Mouse (Mus musculus) intestine, postnatal 0 days (tissue): ENCODE results near the gene Lama4. TPM values are rescaled to one million over a fixed set of nuclear protein-coding genes. Genes with fewer than 3 reads are reported as not detected.
A peak's percentile ranks its signal among the peaks of the same experiment; 100 is the strongest.

Source experiments
- ATAC-seq: fragments of 200-750 bp; cut with Nextera tagmentation; 2 replicates; pipeline ENCODE4 v1.8.0; 2017; ENCODE audit warnings: mild to moderate bottlenecking, moderate TSS enrichment, moderate library complexity
- H3K27ac ChIP-seq: fragments of 300-500 bp; sonication (generic); 2 replicates; pipeline ENCODE4 v1.5.1; 2014; ENCODE audit warnings: mild to moderate bottlenecking, low read depth, low read length, moderate library complexity
- H3K27me3 ChIP-seq: fragments of 300-500 bp; sonication (generic); replicated peaks from 2 replicates; pipeline ENCODE4 v1.6.1; 2014; ENCODE audit warnings: low read length, mixed read lengths; ENCODE audit not compliant: control insufficient read depth, insufficient read depth
- H3K36me3 ChIP-seq: fragments of 300-500 bp; sonication (generic); 2 replicates; pipeline ENCODE4 v1.6.1; 2014; ENCODE audit warnings: mild to moderate bottlenecking, moderate library complexity; ENCODE audit not compliant: control insufficient read depth, insufficient read depth
- H3K4me1 ChIP-seq: fragments of 300-500 bp; sonication (generic); replicated peaks from 2 replicates; pipeline ENCODE4 v1.6.1; 2014; ENCODE audit warnings: antibody characterized with exemption, low read length, mixed read lengths; ENCODE audit not compliant: control insufficient read depth, insufficient read depth
- H3K4me2 ChIP-seq: fragments of 300-500 bp; sonication (generic); replicated peaks from 2 replicates; pipeline ENCODE4 v1.6.1; 2014; ENCODE audit warnings: low read depth, mild to moderate bottlenecking, moderate library complexity
- H3K4me3 ChIP-seq: fragments of 300-500 bp; sonication (generic); 2 replicates; pipeline ENCODE4 v1.5.1; 2014; ENCODE audit warnings: low read depth, low read length
- H3K9ac ChIP-seq: fragments of 300-500 bp; sonication (generic); 2 replicates; pipeline ENCODE4 v1.6.1; 2014; ENCODE audit warnings: mild to moderate bottlenecking, low read depth, low read length
- H3K9me3 ChIP-seq: fragments of 300-500 bp; sonication (generic); 2 replicates; pipeline ENCODE4 v1.6.1; 2016; ENCODE audit warnings: mixed run types; ENCODE audit not compliant: control insufficient read depth
- CTCF ChIP-seq: sonication (generic); IDR thresholded peaks from 2 replicates; pipeline ENCODE4 v1.5.1; 2016; ENCODE audit warnings: low read depth, mild to moderate bottlenecking, control low read depth, antibody characterized with exemption, moderate library complexity
- WGBS: fragments of 180-500 bp; shearing (Covaris S2); extraction: QIAGEN DNeasy Blood & Tissue Kit; methylation state at CpG from one replicate; pipeline ENCODE4 v1.1.7; 2014; 5-methylcytosine and 5-hydroxymethylcytosine counted together
- polyA plus RNA-seq: library from polyadenylated mRNA; unstranded; fragments of >200 nt; fragmentation: Nextera tagmentation; extraction: Ambion mirVana; gene quantifications from 2 replicates; pipeline ENCODE4 v1.2.1, GENCODE M21; 2015

The Lama4 gene
- polyA plus RNA-seq, 1 experiment from 2014 or later: 28.3 TPM

DNA sequence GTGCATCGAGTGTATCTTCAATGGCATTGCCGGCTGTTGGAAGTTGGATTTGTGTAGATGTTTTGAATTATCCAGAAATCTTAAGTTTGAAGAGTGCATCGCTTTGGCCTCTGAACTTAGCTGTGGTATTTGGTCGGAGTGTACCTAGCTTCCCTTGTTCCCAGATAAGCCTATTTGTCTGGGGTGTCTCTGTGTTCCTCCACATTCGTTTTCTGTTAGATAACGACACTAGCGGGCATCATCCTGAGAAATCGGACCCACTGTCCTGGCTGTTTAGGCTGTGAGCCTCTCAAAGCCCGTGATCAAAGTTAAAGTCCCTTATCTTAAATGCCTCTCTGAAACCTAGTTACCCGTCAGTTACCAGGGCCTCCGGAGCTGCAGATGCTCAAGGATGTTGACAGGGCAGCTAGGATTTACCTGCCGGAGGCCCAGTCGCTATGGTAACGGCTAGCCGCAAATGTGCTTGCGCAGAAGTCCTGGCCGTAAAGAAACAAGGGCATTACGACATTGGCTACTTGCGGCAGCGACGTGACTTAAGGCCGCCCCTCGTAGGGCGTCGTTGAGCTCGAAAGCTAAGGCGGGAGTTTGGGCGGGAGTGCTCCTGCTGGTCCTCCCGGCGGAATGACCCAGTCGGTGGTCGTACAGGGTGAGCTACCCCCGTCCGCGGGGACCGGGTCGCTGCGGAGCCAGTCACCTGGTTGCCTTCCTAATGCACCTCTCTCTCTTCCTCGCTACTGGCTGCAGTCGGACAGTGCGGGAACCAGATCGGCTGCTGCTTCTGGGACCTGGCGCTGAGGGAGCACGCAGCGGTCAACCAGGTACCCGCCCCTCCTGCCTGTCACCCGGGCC, 168.4 kb downstream of the Lama4 start, which contains the start of the genes Fam229b and Tube1:
TSS of gene Fam229b (minus strand) at position 453 of the 849 bp plus-strand sequence.
TSS of gene Tube1 (plus strand) at position 515 of the 849 bp plus-strand sequence.
- Histone ChIP-seq H3K9ac (peak within 1 kb of the TSS; percentile 62), H3K4me1 (0 out of 2 replicates have a peak, but pooled peaks cover 2% of the 10 kb centered on the region), H3K4me2 (peak within 1 kb of the TSS; percentile 93), H3K27me3 (no peaks in the 10 kb centered on the region), H3K27ac (no peak within 1 kb of the TSS), H3K4me3 (peak within 1 kb of the TSS; percentile 69), H3K36me3 (peaks cover 5% of the 10 kb centered on the region), H3K9me3 (no peaks in the 10 kb centered on the region)
- 3% methylated on average over 47 of the region's 47 CpGs for WGBS
- peak; percentile 95 for ATAC-seq
- 0 out of 2 replicates have a peak, but pooled peaks have one; percentile 4 for TF ChIP-seq CTCF

DNA sequence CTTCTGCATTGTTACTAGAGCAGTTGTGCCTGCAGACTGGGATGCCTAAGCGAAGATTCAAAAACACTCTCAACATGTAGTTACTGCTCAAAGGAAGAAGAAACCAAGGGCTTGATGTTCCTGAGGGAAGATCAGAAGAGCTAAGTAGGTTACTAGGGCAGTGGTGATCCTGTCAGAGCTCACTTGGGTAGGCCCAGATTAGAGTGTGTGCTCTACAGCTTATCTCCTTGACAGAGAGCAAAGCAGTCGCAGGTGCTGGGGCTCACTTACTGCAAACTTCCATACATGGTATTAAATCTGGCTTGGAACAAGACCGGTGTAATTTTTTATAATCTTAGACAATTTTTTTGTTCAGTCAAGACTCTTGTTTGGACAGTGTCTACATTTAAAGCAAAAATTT, 172.5 kb downstream of the Lama4 start:
- Histone ChIP-seq H3K9ac (no peak overlapping the region), H3K9me3 (no peaks in the 10 kb centered on the region), H3K4me2 (no peak overlapping the region), H3K4me1 (0 out of 2 replicates have a peak, but pooled peaks cover 2% of the 10 kb centered on the region), H3K27me3 (no peaks in the 10 kb centered on the region), H3K36me3 (peaks cover 20% of the 10 kb centered on the region), H3K4me3 (no peak overlapping the region), H3K27ac (no peak overlapping the region)
- ATAC-seq: no peak
- no peak for TF ChIP-seq CTCF
- 81% methylated on average over 3 of the region's 3 CpGs for whole genome bisulfite sequencing

GRCm38 (mm10) chr10:39138761-39139160, 173.4 kb downstream of the Lama4 start:
- no peak for TF ChIP-seq CTCF
- H3K9me3 ChIP-seq: no peaks in the 10 kb centered on the region
- H3K27me3 ChIP-seq: no peaks in the 10 kb centered on the region
- H3K4me2 ChIP-seq: no peak overlapping the region
- no peak overlapping the region for H3K4me3 ChIP-seq
- peaks cover 20% of the 10 kb centered on the region for H3K36me3 ChIP-seq
- 0 out of 2 replicates have a peak, but pooled peaks cover 2% of the 10 kb centered on the region for H3K4me1 ChIP-seq
- WGBS: 82% methylated on average over 6 of the region's 6 CpGs
- no peak overlapping the region for H3K27ac ChIP-seq
- ATAC-seq: no peak
- H3K9ac ChIP-seq: no peak overlapping the region

GRCm38 (mm10) chr10:39140843-39141242, 175.5 kb downstream of the Lama4 start:
- no peak overlapping the region for H3K4me2 ChIP-seq
- TF ChIP-seq CTCF: no peak
- no peak for ATAC-seq
- H3K4me1 ChIP-seq: no peaks in the 10 kb centered on the region
- WGBS: 83% methylated on average over 14 of the region's 14 CpGs
- no peak overlapping the region for H3K9ac ChIP-seq
- H3K27ac ChIP-seq: no peak overlapping the region
- no peak overlapping the region for H3K4me3 ChIP-seq
- H3K9me3 ChIP-seq: no peaks in the 10 kb centered on the region
- H3K36me3 ChIP-seq: peaks cover 34% of the 10 kb centered on the region
- H3K27me3 ChIP-seq: no peaks in the 10 kb centered on the region

DNA sequence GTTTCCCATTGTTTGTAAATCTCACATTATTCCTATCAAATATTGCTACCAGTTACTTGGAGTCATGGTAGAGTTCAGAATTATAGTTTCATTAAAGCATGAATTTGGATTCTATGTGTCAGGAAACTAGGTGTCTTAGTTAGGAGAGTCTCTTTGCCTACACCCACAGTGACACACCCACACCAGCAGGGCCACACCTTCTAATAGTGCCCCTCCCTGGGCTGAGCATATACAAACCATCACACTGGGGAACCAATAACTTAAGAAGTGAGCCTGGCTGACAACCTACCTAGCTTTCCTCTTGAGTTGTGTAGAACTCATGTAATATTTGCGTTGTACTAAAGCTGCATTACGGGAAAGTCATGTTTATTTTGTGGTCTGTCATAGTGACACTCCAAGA, 176.1 kb downstream of the Lama4 start:
- H3K4me2 ChIP-seq: no peak overlapping the region
- TF ChIP-seq CTCF: no peak
- WGBS: 90% methylated on average over 2 of the region's 2 CpGs
- H3K4me1 ChIP-seq: no peaks in the 10 kb centered on the region
- no peak overlapping the region for H3K9ac ChIP-seq
- H3K9me3 ChIP-seq: no peaks in the 10 kb centered on the region
- H3K4me3 ChIP-seq: no peak overlapping the region
- ATAC-seq: no peak
- H3K36me3 ChIP-seq: peaks cover 34% of the 10 kb centered on the region
- no peaks in the 10 kb centered on the region for H3K27me3 ChIP-seq
- no peak overlapping the region for H3K27ac ChIP-seq

- Histone ChIP-seq H3K4me1 (no peaks in the 10 kb centered on the region), H3K36me3 (peaks cover 33% of the 10 kb centered on the region), H3K4me2 (no peak overlapping the region), H3K4me3 (no peak overlapping the region), H3K27ac (no peak overlapping the region), H3K27me3 (no peaks in the 10 kb centered on the region), H3K9ac (no peak overlapping the region), H3K9me3 (no peaks in the 10 kb centered on the region)
- no peak for TF ChIP-seq CTCF
- ATAC-seq: no peak
- WGBS: 91% methylated on average over 12 of the region's 12 CpGs
These were observed 176.9 kb downstream of the Lama4 start for GRCm38 (mm10) chr10:39142216-39142615.
